Mouse (Mus musculus) liver, adult 2 months (tissue): ENCODE data around the gene Snd1.

ENCODE experiments used
- CTCF ChIP-seq: fragments of 200-500 bp; IDR thresholded peaks from 2 replicates; pipeline ENCODE4 v1.5.1; 2011; ENCODE audit warnings: low read depth, low read length, control low read depth
- POLR2A ChIP-seq: fragments of 200-500 bp; IDR thresholded peaks from 2 replicates; pipeline ENCODE4 v1.6.1; 2011; ENCODE audit warnings: low read length, control low read depth; ENCODE audit not compliant: insufficient read depth; ENCODE audit errors: extremely low read depth

DNA sequence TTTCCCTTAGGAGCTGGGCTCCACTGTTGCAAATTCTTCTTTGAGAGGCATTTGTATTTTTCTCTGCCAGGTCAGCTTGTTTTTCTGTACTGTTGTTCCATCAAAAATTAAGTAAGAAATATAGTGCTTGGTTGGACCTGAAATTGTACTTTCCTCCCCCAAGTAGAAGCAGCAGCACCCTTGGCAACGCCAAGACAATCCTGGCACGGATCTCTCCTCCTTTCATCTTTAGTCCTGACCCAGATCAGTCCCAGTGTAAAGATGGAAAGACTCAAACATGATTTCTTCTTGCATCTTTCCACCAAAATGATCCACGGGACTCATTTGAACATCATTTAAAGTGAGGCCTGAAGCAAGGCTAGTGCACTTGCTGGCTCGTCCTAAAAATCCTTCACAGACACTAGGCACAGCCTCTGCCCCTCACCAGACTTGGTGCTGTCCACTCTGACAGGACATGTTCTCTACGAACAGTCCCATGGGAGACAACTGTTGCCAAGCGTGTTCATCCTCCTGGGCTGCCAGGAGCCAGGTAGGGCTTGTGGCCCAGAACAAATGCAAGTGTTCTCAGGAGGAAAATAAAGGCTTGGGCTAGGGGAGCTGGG lies 328.8 kb downstream of the Snd1 start:
- TF ChIP-seq CTCF (no peak), POLR2A (no peak)
